Mouse (Mus musculus): ENCODE measurements around the gene Spns3. TPM values are rescaled to one million over a fixed set of nuclear protein-coding genes. Genes with fewer than 3 reads are reported as not detected.

The Spns3 gene
- total RNA-seq, 2 experiments from 2014 or later: 0.58 to 5.1 TPM

GRCm38 (mm10) chr11:72489397-72489796 lies 60.9 kb downstream of the Spns3 start:
- ATAC-seq (replicated peaks; ENCODE audit: low FRiP score, poor library complexity, severe bottlenecking): no peak

GRCm38 (mm10) chr11:72488753-72489271 lies 61.5 kb downstream of the Spns3 start:
- no peak for ATAC-seq (replicated peaks; ENCODE audit: low FRiP score, poor library complexity, severe bottlenecking)

- no peak for ATAC-seq (replicated peaks; ENCODE audit: low FRiP score, poor library complexity, severe bottlenecking)
These were observed 62.6 kb downstream of the Spns3 start for GRCm38 (mm10) chr11:72487739-72488138.

- no peak for ATAC-seq (replicated peaks; ENCODE audit: low FRiP score, poor library complexity, severe bottlenecking)
These were observed 63.1 kb downstream of the Spns3 start for GRCm38 (mm10) chr11:72487171-72487570.

GRCm38 (mm10) chr11:72485960-72486359 lies 64.3 kb downstream of the Spns3 start:
- no peak for ATAC-seq (replicated peaks; ENCODE audit: low FRiP score, poor library complexity, severe bottlenecking)

GRCm38 (mm10) chr11:72485157-72485556 lies 65.1 kb downstream of the Spns3 start:
- no peak for ATAC-seq (replicated peaks; ENCODE audit: low FRiP score, poor library complexity, severe bottlenecking)

GRCm38 (mm10) chr11:72484549-72484948 lies 65.8 kb downstream of the Spns3 start:
- ATAC-seq (replicated peaks; ENCODE audit: low FRiP score, poor library complexity, severe bottlenecking): no peak

- ATAC-seq (replicated peaks; ENCODE audit: low FRiP score, poor library complexity, severe bottlenecking): no peak; the same call in 1 of the 2 replicates
These were observed 68.4 kb downstream of the Spns3 start for GRCm38 (mm10) chr11:72481952-72482351.

- no peak for ATAC-seq (replicated peaks; ENCODE audit: low FRiP score, poor library complexity, severe bottlenecking)
These were observed 69.0 kb downstream of the Spns3 start for GRCm38 (mm10) chr11:72481313-72481712.

GRCm38 (mm10) chr11:72479499-72479898 lies 70.8 kb downstream of the Spns3 start:
- ATAC-seq (replicated peaks; ENCODE audit: low FRiP score, poor library complexity, severe bottlenecking): no peak

- ATAC-seq (replicated peaks; ENCODE audit: low FRiP score, poor library complexity, severe bottlenecking): no peak
These were observed 72.1 kb downstream of the Spns3 start for GRCm38 (mm10) chr11:72478228-72478627.

- ATAC-seq (replicated peaks; ENCODE audit: low FRiP score, poor library complexity, severe bottlenecking): no peak
These were observed 72.7 kb downstream of the Spns3 start for GRCm38 (mm10) chr11:72477653-72478052.

- no peak for ATAC-seq (replicated peaks; ENCODE audit: low FRiP score, poor library complexity, severe bottlenecking)
These were observed 73.1 kb downstream of the Spns3 start for GRCm38 (mm10) chr11:72477182-72477581.

- no peak for ATAC-seq (replicated peaks; ENCODE audit: low FRiP score, poor library complexity, severe bottlenecking)
These were observed 74.2 kb downstream of the Spns3 start for GRCm38 (mm10) chr11:72476074-72476625.

- no peak for ATAC-seq (replicated peaks; ENCODE audit: low FRiP score, poor library complexity, severe bottlenecking)
These were observed 74.9 kb downstream of the Spns3 start for GRCm38 (mm10) chr11:72475408-72475807.

GRCm38 (mm10) chr11:72474926-72475325 lies 75.4 kb downstream of the Spns3 start:
- ATAC-seq (replicated peaks; ENCODE audit: low FRiP score, poor library complexity, severe bottlenecking): no peak

- ATAC-seq (replicated peaks; ENCODE audit: low FRiP score, poor library complexity, severe bottlenecking): no peak
These were observed 76.8 kb downstream of the Spns3 start for GRCm38 (mm10) chr11:72473540-72473939.

GRCm38 (mm10) chr11:72471381-72471780 lies 78.9 kb downstream of the Spns3 start:
- no peak for ATAC-seq (replicated peaks; ENCODE audit: low FRiP score, poor library complexity, severe bottlenecking)

- no peak for ATAC-seq (replicated peaks; ENCODE audit: low FRiP score, poor library complexity, severe bottlenecking)
These were observed 80.3 kb downstream of the Spns3 start for GRCm38 (mm10) chr11:72470004-72470403.

- no peak for ATAC-seq (replicated peaks; ENCODE audit: low FRiP score, poor library complexity, severe bottlenecking)
These were observed 81.1 kb downstream of the Spns3 start for GRCm38 (mm10) chr11:72469217-72469616.

- no peak for ATAC-seq (replicated peaks; ENCODE audit: low FRiP score, poor library complexity, severe bottlenecking)
These were observed 81.8 kb downstream of the Spns3 start for GRCm38 (mm10) chr11:72468525-72468924.
